Mouse (Mus musculus): ENCODE measurements around the gene Nfya. TPM values are rescaled to one million over a fixed set of nuclear protein-coding genes. Genes with fewer than 3 reads are reported as not detected.
A peak's percentile ranks its signal among the peaks of the same experiment; 100 is the strongest.

Nfya gene
- polyA plus RNA-seq, 1 experiment from 2014 or later: 25.4 TPM

- Histone ChIP-seq H3K4me3 (no peak overlapping the region), H3K4me1 (peaks cover 3% of the 10 kb centered on the region), H3K27me3 (replicated peaks; ENCODE audit: low read depth, poor library complexity, severe bottlenecking) (no peaks in the 10 kb centered on the region), H3K36me3 (replicated peaks) (no peaks in the 10 kb centered on the region), H3K27ac (replicated peaks) (no peak overlapping the region), H3K9me3 (no peaks in the 10 kb centered on the region)
- DNase-seq (ENCODE audit: low spot score): no peak
- WGBS: 82% methylated on average over 7 of the region's 7 CpGs
Measured at GRCm38 (mm10) chr17:48442745-48443457, 33.2 kb upstream of the Nfya start.

DNA sequence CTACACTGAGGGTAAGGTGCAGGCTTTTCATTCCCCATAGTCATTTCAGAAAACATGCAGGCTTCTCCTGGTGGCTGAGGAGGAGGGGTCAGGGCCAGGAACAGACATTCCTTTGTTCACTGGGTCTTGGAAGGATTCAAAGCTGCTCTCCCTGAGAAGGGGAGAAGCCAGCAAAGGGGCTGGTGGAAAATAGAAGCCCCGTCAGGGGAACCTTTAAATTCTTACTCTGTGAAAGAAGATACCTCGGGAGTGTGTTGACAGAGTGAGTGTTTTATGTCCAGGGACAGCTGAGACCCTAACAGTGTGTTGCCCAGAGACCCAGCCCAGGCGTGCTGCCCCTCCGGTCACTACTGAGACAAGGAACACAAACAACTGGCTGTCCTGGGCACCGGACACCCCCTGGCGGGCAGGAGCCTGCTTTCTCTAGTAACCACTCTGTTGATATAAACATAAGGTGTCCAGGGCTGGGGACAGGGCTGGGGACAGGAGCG lies 27.8 kb upstream of the Nfya start:
- 16% methylated on average over 7 of the region's 7 CpGs for WGBS
- peaks cover 31% of the 10 kb centered on the region for H3K4me1 ChIP-seq
- peak overlapping the region; percentile 84 for H3K27ac ChIP-seq (replicated peaks)
- H3K36me3 ChIP-seq (replicated peaks): no peaks in the 10 kb centered on the region
- DNase-seq (ENCODE audit: low spot score): peak; percentile 75
- no peak overlapping the region for H3K4me3 ChIP-seq
- H3K9me3 ChIP-seq: no peaks in the 10 kb centered on the region
- H3K27me3 ChIP-seq (replicated peaks; ENCODE audit: low read depth, poor library complexity, severe bottlenecking): no peaks in the 10 kb centered on the region

GRCm38 (mm10) chr17:48436487-48436886 lies 26.8 kb upstream of the Nfya start:
- H3K27me3 ChIP-seq (replicated peaks; ENCODE audit: low read depth, poor library complexity, severe bottlenecking): no peaks in the 10 kb centered on the region
- H3K36me3 ChIP-seq (replicated peaks): no peaks in the 10 kb centered on the region
- 75% methylated on average over 1 of the region's 1 CpGs for WGBS
- no peaks in the 10 kb centered on the region for H3K9me3 ChIP-seq
- peak overlapping the region; percentile 8; the same call in 1 of the 2 replicates for H3K27ac ChIP-seq (replicated peaks)
- peaks cover 34% of the 10 kb centered on the region for H3K4me1 ChIP-seq
- no peak for DNase-seq (ENCODE audit: low spot score)
- no peak overlapping the region for H3K4me3 ChIP-seq

DNA sequence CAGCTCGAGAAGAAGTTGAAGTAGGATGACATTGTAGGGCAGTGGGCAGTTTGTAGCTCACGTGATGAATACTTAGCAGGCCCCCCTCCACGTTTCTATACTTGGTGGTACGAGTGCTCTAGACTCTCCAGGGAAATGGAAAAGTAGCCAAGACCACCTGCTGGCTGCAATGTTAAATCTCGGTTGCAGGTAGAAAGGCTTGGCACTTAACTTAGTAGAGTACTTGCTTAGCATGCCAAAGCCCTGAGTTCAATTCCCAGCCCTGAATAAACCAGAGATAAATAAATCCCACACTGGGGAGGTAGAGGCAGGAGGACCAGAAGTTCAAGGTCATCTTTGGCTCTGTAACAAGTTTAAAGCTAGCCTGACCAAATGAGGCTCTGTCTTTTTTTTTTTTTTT lies 24.8 kb upstream of the Nfya start:
- 86% methylated on average over 5 of the region's 5 CpGs for WGBS
- peaks cover 52% of the 10 kb centered on the region for H3K4me1 ChIP-seq

GRCm38 (mm10) chr17:48433689-48434330 lies 24.1 kb upstream of the Nfya start:
- DNase-seq (ENCODE audit: low spot score): no peak
- Histone ChIP-seq H3K4me3 (no peak overlapping the region), H3K9me3 (no peaks in the 10 kb centered on the region), H3K27me3 (replicated peaks; ENCODE audit: low read depth, poor library complexity, severe bottlenecking) (no peaks in the 10 kb centered on the region), H3K27ac (replicated peaks) (no peak overlapping the region), H3K36me3 (replicated peaks) (no peaks in the 10 kb centered on the region), H3K4me1 (peaks cover 56% of the 10 kb centered on the region)
- 65% methylated on average over 6 of the region's 6 CpGs for WGBS

More for the DNA sequence above, 24.8 kb upstream of the Nfya start:
- no peaks in the 10 kb centered on the region for H3K27me3 ChIP-seq (replicated peaks; ENCODE audit: low read depth, poor library complexity, severe bottlenecking)
- no peak for DNase-seq (ENCODE audit: low spot score)
- no peaks in the 10 kb centered on the region for H3K36me3 ChIP-seq (replicated peaks)
- H3K9me3 ChIP-seq: no peaks in the 10 kb centered on the region
- H3K27ac ChIP-seq (replicated peaks): no peak overlapping the region
- H3K4me3 ChIP-seq: no peak overlapping the region

GRCm38 (mm10) chr17:48433006-48433655 lies 23.4 kb upstream of the Nfya start:
- DNase-seq (ENCODE audit: low spot score): no peak
- Histone ChIP-seq H3K27ac (replicated peaks) (no peak overlapping the region), H3K36me3 (replicated peaks) (no peaks in the 10 kb centered on the region)

GRCm38 (mm10) chr17:48432158-48432980 lies 22.7 kb upstream of the Nfya start, which contains the start of gene Apobec2:
TSS of gene Apobec2 (minus strand) at chr17:48432930.
- Histone ChIP-seq H3K4me1 (peaks cover 59% of the 10 kb centered on the region), H3K4me3 (no peak within 1 kb of the TSS), H3K27me3 (replicated peaks; ENCODE audit: low read depth, poor library complexity, severe bottlenecking) (no peaks in the 10 kb centered on the region), H3K27ac (replicated peaks) (peak within 1 kb of the TSS; percentile 19; the same call in 1 of the 2 replicates), H3K36me3 (replicated peaks) (no peaks in the 10 kb centered on the region), H3K9me3 (no peaks in the 10 kb centered on the region)
- no peak for DNase-seq (ENCODE audit: low spot score)
- 62% methylated on average over 16 of the region's 16 CpGs for WGBS

More at GRCm38 (mm10) chr17:48433006-48433655, 23.4 kb upstream of the Nfya start:
- H3K4me3 ChIP-seq: no peak overlapping the region
- no peaks in the 10 kb centered on the region for H3K27me3 ChIP-seq (replicated peaks; ENCODE audit: low read depth, poor library complexity, severe bottlenecking)
- H3K4me1 ChIP-seq: peaks cover 62% of the 10 kb centered on the region
- WGBS: 74% methylated on average over 20 of the region's 20 CpGs
- H3K9me3 ChIP-seq: no peaks in the 10 kb centered on the region

GRCm38 (mm10) chr17:48431054-48431453 lies 21.3 kb upstream of the Nfya start:
- no peak for DNase-seq (ENCODE audit: low spot score)
- Histone ChIP-seq H3K9me3 (no peaks in the 10 kb centered on the region), H3K27me3 (replicated peaks; ENCODE audit: low read depth, poor library complexity, severe bottlenecking) (no peaks in the 10 kb centered on the region), H3K4me3 (no peak overlapping the region), H3K27ac (replicated peaks) (no peak overlapping the region), H3K36me3 (replicated peaks) (no peaks in the 10 kb centered on the region), H3K4me1 (peaks cover 58% of the 10 kb centered on the region)
- 70% methylated on average over 5 of the region's 5 CpGs for WGBS

DNA sequence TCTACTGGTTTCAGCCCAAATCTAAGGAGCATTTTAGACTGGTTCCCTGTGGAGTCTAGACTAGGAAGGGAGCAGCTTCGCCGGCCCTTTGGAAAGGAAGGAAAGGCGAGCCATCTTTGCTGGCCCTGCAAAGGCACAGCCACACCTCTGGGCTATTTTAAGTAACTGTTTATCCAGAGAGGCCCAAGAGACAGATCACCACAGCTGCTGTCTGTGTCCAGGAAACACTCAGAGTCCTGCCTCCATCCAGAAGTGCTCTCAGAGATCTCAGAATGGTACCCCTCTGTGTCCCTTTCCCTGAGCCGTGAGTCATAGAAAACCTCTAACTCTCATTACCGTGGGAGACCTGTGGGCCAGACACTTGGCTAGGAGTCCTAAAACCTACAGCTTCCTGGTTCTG lies 20.7 kb upstream of the Nfya start:
- peak overlapping the region; percentile 70 for H3K27ac ChIP-seq (replicated peaks)
- H3K4me3 ChIP-seq: no peak overlapping the region
- no peaks in the 10 kb centered on the region for H3K36me3 ChIP-seq (replicated peaks)
- H3K4me1 ChIP-seq: peaks cover 62% of the 10 kb centered on the region
- WGBS: 45% methylated on average over 5 of the region's 5 CpGs
- no peaks in the 10 kb centered on the region for H3K9me3 ChIP-seq
- H3K27me3 ChIP-seq (replicated peaks; ENCODE audit: low read depth, poor library complexity, severe bottlenecking): no peaks in the 10 kb centered on the region
- no peak for DNase-seq (ENCODE audit: low spot score)

GRCm38 (mm10) chr17:48427852-48428530 lies 18.3 kb upstream of the Nfya start:
- no peak overlapping the region for H3K4me3 ChIP-seq
- WGBS: 48% methylated on average over 11 of the region's 11 CpGs

GRCm38 (mm10) chr17:48426991-48427750 lies 17.5 kb upstream of the Nfya start:
- Histone ChIP-seq H3K27ac (replicated peaks) (peak overlapping the region; percentile 42), H3K4me3 (no peak overlapping the region), H3K9me3 (no peaks in the 10 kb centered on the region), H3K27me3 (replicated peaks; ENCODE audit: low read depth, poor library complexity, severe bottlenecking) (no peaks in the 10 kb centered on the region), H3K4me1 (peaks cover 50% of the 10 kb centered on the region), H3K36me3 (replicated peaks) (no peaks in the 10 kb centered on the region)
- DNase-seq (ENCODE audit: low spot score): peak; percentile 38
- 46% methylated on average over 13 of the region's 13 CpGs for WGBS

More at GRCm38 (mm10) chr17:48427852-48428530, 18.3 kb upstream of the Nfya start:
- Histone ChIP-seq H3K4me1 (peaks cover 58% of the 10 kb centered on the region), H3K9me3 (no peaks in the 10 kb centered on the region), H3K27ac (replicated peaks) (peak overlapping the region; percentile 60; the same call in 1 of the 2 replicates), H3K27me3 (replicated peaks; ENCODE audit: low read depth, poor library complexity, severe bottlenecking) (no peaks in the 10 kb centered on the region), H3K36me3 (replicated peaks) (no peaks in the 10 kb centered on the region)
- no peak for DNase-seq (ENCODE audit: low spot score)
